Mouse (Mus musculus) limb, embryonic 12.5 days (tissue): ENCODE data around the gene Olig3. TPM values are rescaled to one million over a fixed set of nuclear protein-coding genes. Genes with fewer than 3 reads are reported as not detected.

ENCODE experiments used
- ATAC-seq: fragments of 200-750 bp; cut with Nextera tagmentation; 2 replicates; pipeline ENCODE4 v1.8.0; 2017; ENCODE audit warnings: low read depth, moderate TSS enrichment; ENCODE audit not compliant: insufficient number of reproducible peaks, insufficient read depth, low FRiP score, low TSS enrichment
- H3K27ac ChIP-seq: fragments of 300-500 bp; sonication (generic); 2 replicates; pipeline ENCODE4 v1.5.1; 2016; ENCODE audit warnings: mild to moderate bottlenecking, moderate library complexity
- H3K27me3 ChIP-seq: fragments of 300-500 bp; sonication (generic); 2 replicates; pipeline ENCODE4 v1.6.1; 2016; ENCODE audit warnings: mild to moderate bottlenecking, moderate library complexity
- H3K36me3 ChIP-seq: fragments of 300-500 bp; sonication (generic); 2 replicates; pipeline ENCODE4 v1.6.1; 2016; ENCODE audit warnings: mild to moderate bottlenecking, moderate library complexity
- H3K4me1 ChIP-seq: fragments of 300-500 bp; sonication (generic); replicated peaks from 2 replicates; pipeline ENCODE4 v1.6.1; 2016
- H3K4me2 ChIP-seq: fragments of 300-500 bp; sonication (generic); 2 replicates; pipeline ENCODE4 v1.6.1; 2016; ENCODE audit warnings: mild to moderate bottlenecking, moderate library complexity
- H3K4me3 ChIP-seq: fragments of 300-500 bp; sonication (generic); replicated peaks from 2 replicates; pipeline ENCODE4 v1.5.1; 2016; ENCODE audit warnings: mild to moderate bottlenecking
- H3K9ac ChIP-seq: fragments of 300-500 bp; sonication (generic); replicated peaks from 2 replicates; pipeline ENCODE4 v1.6.1; 2016; ENCODE audit warnings: mild to moderate bottlenecking, moderate library complexity
- H3K9me3 ChIP-seq: fragments of 300-500 bp; sonication (generic); 2 replicates; pipeline ENCODE4 v1.6.1; 2016; ENCODE audit warnings: mild to moderate bottlenecking, moderate library complexity
- WGBS: fragments of 180-500 bp; shearing (Covaris S2); methylation state at CpG from one replicate; pipeline ENCODE4 v1.1.7; 2016; 5-methylcytosine and 5-hydroxymethylcytosine counted together
- polyA plus RNA-seq: library from polyadenylated mRNA; unstranded; fragments of >200 nt; fragmentation: Nextera tagmentation; extraction: Ambion mirVana; gene quantifications from 2 replicates; pipeline ENCODE4 v1.2.1, GENCODE M21; 2016

The Olig3 gene
- polyA plus RNA-seq, 1 experiment from 2014 or later, result not detected

DNA sequence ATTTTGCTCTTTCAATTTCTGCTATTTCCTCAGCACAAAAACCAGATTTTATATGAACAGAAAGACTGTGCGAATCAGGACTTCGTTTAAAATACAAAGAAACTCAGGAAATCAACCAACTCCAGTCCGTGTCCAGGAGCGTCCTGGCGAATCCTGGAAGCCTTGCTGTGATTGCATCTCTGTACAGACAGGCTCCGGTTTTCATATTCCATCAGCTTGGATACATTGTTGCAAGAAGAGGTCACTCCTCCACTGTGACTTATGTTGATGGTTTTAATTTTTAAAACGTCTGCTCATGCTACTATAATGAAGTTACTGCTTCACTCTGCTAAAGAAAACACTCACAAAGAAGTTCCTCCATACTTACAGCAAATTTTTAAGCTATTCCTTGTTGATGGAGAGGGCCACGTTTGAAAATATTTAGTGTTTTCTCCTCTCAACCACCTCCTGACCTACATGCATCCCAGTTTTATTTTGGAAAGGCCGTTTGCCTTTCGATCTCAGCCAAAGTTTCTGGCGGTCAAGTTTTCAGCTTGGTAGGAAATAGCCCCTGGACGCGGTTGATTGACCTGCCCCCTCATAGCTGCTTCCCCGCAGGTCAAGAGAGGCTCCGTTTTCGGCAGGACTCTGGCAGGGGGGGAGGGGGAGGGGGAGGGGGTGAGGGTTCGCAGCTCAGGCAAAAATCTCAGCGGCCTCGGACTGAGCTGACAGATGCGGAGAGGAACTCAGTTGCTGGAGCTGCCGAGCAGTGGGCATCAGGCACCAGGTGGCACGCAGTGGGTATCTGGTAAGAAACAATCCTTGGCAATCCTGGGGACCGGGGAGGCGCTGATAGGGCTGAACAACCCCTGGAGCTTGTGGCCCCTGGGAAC is 4.1 kb upstream of the Olig3 start:
- peaks cover 70% of the 10 kb centered on the region for H3K27me3 ChIP-seq
- peaks cover 6% of the 10 kb centered on the region for H3K4me1 ChIP-seq
- H3K9me3 ChIP-seq, result no peaks in the 10 kb centered on the region
- H3K36me3 ChIP-seq, result no peaks in the 10 kb centered on the region
- H3K4me2 ChIP-seq, result no peak overlapping the region
- no peak overlapping the region for H3K27ac ChIP-seq
- no peak overlapping the region for H3K9ac ChIP-seq
- ATAC-seq, result no peak
- 2% methylated on average over 24 of the region's 24 CpGs for WGBS
- H3K4me3 ChIP-seq, result 0 out of 2 replicates have a peak overlapping the region, but pooled peaks have one; percentile 2

- H3K4me1 ChIP-seq, result peaks cover 8% of the 10 kb centered on the region
- H3K27me3 ChIP-seq, result peaks cover 74% of the 10 kb centered on the region
- H3K4me2 ChIP-seq, result no peak overlapping the region
- H3K4me3 ChIP-seq, result 0 out of 2 replicates have a peak overlapping the region, but pooled peaks have one; percentile 2
- no peaks in the 10 kb centered on the region for H3K9me3 ChIP-seq
- H3K36me3 ChIP-seq, result no peaks in the 10 kb centered on the region
- no peak overlapping the region for H3K27ac ChIP-seq
- no peak overlapping the region for H3K9ac ChIP-seq
- whole genome bisulfite sequencing, result under 1% methylated on average over 16 of the region's 16 CpGs
- no peak for ATAC-seq
Measured at GRCm38 (mm10) chr10:19352878-19353301, 3.4 kb upstream of the Olig3 start.

GRCm38 (mm10) chr10:19353631-19354030 is 2.7 kb upstream of the Olig3 start:
- Histone ChIP-seq H3K9ac (no peak overlapping the region), H3K36me3 (no peaks in the 10 kb centered on the region), H3K27ac (no peak overlapping the region), H3K9me3 (no peaks in the 10 kb centered on the region), H3K27me3 (peaks cover 75% of the 10 kb centered on the region), H3K4me1 (peaks cover 8% of the 10 kb centered on the region), H3K4me2 (no peak overlapping the region), H3K4me3 (no peak overlapping the region)
- no peak for ATAC-seq
- 4% methylated on average over 5 of the region's 5 CpGs for WGBS

DNA sequence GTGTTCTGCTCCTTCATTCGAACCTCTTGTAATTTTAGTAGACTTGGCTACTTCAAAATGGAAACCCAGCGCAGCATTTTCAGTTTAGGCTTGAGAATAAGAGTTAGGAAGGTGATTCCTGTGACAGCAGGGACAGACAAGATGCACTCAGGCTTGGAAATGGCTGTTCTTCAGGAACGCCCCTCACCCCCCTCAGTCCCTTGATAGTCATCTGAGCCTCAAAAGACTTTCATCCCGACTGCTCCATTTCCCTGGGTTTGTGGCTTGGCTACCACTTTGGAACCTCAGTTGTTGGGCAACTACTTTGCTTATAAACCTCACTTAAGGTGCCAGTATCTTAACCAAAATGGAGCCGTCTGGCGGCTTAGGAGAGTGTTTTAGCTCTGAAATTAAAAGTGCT is 2.2 kb upstream of the Olig3 start:
- Histone ChIP-seq H3K4me2 (no peak overlapping the region), H3K27me3 (peaks cover 78% of the 10 kb centered on the region), H3K36me3 (no peaks in the 10 kb centered on the region), H3K9me3 (no peaks in the 10 kb centered on the region), H3K27ac (no peak overlapping the region), H3K4me1 (peaks cover 8% of the 10 kb centered on the region), H3K9ac (no peak overlapping the region), H3K4me3 (no peak overlapping the region)
- ATAC-seq, result no peak
- 3% methylated on average over 6 of the region's 6 CpGs for WGBS

DNA sequence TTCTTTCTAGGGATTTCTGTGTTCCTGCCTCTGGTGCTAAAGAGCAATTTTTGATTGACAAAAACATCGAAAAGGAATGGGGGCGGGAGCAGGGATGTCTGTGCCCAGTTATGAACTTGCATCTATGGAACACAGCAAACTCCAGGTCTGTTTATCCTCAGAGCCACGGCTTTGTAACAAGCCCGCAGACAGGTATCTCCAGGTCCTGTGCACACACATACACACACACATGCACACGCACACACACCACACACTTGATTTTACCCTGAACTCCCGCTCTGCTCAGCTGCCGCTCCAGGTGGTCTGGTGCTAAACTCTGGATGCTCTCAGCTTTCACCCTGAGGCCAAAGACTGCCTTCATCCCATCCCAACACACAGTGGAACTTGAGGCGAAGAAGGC is 1.3 kb upstream of the Olig3 start:
- no peak overlapping the region for H3K27ac ChIP-seq
- WGBS, result 2% methylated on average over 8 of the region's 8 CpGs
- ATAC-seq, result no peak
- peaks cover 88% of the 10 kb centered on the region for H3K27me3 ChIP-seq
- no peaks in the 10 kb centered on the region for H3K36me3 ChIP-seq
- H3K9me3 ChIP-seq, result no peaks in the 10 kb centered on the region
- H3K9ac ChIP-seq, result no peak overlapping the region
- no peak overlapping the region for H3K4me2 ChIP-seq
- H3K4me1 ChIP-seq, result peaks cover 8% of the 10 kb centered on the region
- H3K4me3 ChIP-seq, result no peak overlapping the region

- H3K4me1 ChIP-seq, result peaks cover 14% of the 10 kb centered on the region
- H3K4me2 ChIP-seq, result peak overlapping the region; percentile 45
- under 1% methylated on average over 63 of the region's 63 CpGs for WGBS
- no peak overlapping the region for H3K9ac ChIP-seq
- no peaks in the 10 kb centered on the region for H3K9me3 ChIP-seq
- no peaks in the 10 kb centered on the region for H3K36me3 ChIP-seq
- ATAC-seq, result no peak; the same call in 1 of the 2 replicates
- peaks cover 97% of the 10 kb centered on the region for H3K27me3 ChIP-seq
- no peak overlapping the region for H3K27ac ChIP-seq
- H3K4me3 ChIP-seq, result peak overlapping the region; percentile 20
Measured at GRCm38 (mm10) chr10:19356720-19357641, 648 bp downstream of the Olig3 start.

DNA sequence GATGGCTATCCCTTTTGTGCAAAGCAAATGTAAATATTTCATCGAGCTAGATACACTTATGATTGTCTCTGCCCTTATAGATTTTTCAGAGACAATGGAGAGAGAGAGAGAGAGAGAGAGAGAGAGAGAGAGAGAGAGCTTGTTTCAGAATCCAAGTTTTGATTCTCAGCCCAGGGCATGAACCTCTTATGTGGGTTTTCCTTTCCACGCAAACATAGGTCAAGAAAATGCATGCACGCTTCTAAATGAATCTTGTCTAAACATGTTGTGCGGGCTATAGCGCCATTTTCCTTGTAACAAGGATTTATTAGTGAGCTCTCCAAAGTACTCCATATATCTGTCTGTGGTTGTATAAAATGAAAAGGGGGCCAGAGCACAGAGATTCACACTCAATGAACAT is 1.5 kb downstream of the Olig3 start:
- H3K4me2 ChIP-seq, result no peak overlapping the region
- H3K9ac ChIP-seq, result no peak overlapping the region
- H3K36me3 ChIP-seq, result no peaks in the 10 kb centered on the region
- H3K4me3 ChIP-seq, result no peak overlapping the region
- H3K9me3 ChIP-seq, result no peaks in the 10 kb centered on the region
- no peak for ATAC-seq
- H3K27ac ChIP-seq, result no peak overlapping the region
- H3K4me1 ChIP-seq, result peaks cover 17% of the 10 kb centered on the region
- 16% methylated on average over 5 of the region's 5 CpGs for WGBS
- peaks cover 97% of the 10 kb centered on the region for H3K27me3 ChIP-seq

- Histone ChIP-seq H3K9me3 (no peaks in the 10 kb centered on the region), H3K4me3 (no peak overlapping the region), H3K27ac (no peak overlapping the region), H3K4me1 (peaks cover 17% of the 10 kb centered on the region), H3K27me3 (peaks cover 93% of the 10 kb centered on the region), H3K4me2 (no peak overlapping the region), H3K9ac (no peak overlapping the region), H3K36me3 (no peaks in the 10 kb centered on the region)
- ATAC-seq, result no peak
- WGBS, result 6% methylated on average over 3 of the region's 3 CpGs
Measured at GRCm38 (mm10) chr10:19360446-19361300, 4.3 kb downstream of the Olig3 start.

GRCm38 (mm10) chr10:19361539-19362293 is 5.4 kb downstream of the Olig3 start:
- under 1% methylated on average over 23 of the region's 23 CpGs for WGBS
- Histone ChIP-seq H3K27me3 (peaks cover 90% of the 10 kb centered on the region), H3K4me1 (peaks cover 16% of the 10 kb centered on the region), H3K9me3 (no peaks in the 10 kb centered on the region), H3K9ac (no peak overlapping the region), H3K27ac (no peak overlapping the region), H3K4me3 (no peak overlapping the region), H3K36me3 (no peaks in the 10 kb centered on the region), H3K4me2 (no peak overlapping the region)
- 0 out of 2 replicates have a peak, but pooled peaks have one; percentile 18 for ATAC-seq

DNA sequence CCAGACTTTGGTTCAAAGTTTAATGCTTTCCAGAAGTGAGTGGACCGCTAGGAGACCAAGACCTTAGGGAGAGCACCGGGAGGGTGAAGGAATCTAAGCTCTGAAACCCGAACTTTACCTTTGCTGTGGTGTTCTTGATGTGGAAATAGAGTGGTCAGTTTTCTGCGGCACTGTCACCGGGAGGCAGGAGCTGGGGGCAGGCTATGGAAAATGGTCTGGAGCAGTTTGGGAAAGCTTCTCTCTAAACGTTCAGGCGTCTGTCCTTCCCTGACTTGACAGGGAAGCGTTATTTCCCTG is 5.9 kb downstream of the Olig3 start:
- Histone ChIP-seq H3K27me3 (peaks cover 86% of the 10 kb centered on the region), H3K4me2 (no peak overlapping the region), H3K4me3 (no peak overlapping the region; the same call in 1 of the 2 replicates), H3K4me1 (peaks cover 11% of the 10 kb centered on the region), H3K27ac (no peak overlapping the region), H3K36me3 (no peaks in the 10 kb centered on the region), H3K9ac (no peak overlapping the region), H3K9me3 (no peaks in the 10 kb centered on the region)
- ATAC-seq, result no peak
- 0% methylated on average over 8 of the region's 8 CpGs for WGBS
